Mouse (Mus musculus) megakaryocyte-erythroid progenitor cell, adult 5-6 weeks (primary cell): Measurements from ENCODE around the gene Ppp4r1. TPM values are rescaled to one million over a fixed set of nuclear protein-coding genes. Genes with fewer than 3 reads are reported as not detected.

Experiments
- ATAC-seq: replicated peaks from 2 replicates; pipeline ENCODE4 v1.8.0; 2016; ENCODE audit warnings: mild to moderate bottlenecking, inconsistent platforms; ENCODE audit not compliant: severe bottlenecking, poor library complexity, low FRiP score, low TSS enrichment
- total RNA-seq, 2 experiments: library from RNA; stranded (forward) in 1 of 2; stranded (reverse) in 1 of 2; fragments of 200-1000, 215-1000 nt in 1 of 2; fragments of >200 nt in 1 of 2; fragmentation: Nextera tagmentation in 1 of 2; gene quantifications; 2 replicates each; pipeline ENCODE4 v1.2.3; 2014 to 2017

Ppp4r1 gene
- total RNA-seq, 2 experiments from 2014 or later = 37.2 to 43.6 TPM

DNA sequence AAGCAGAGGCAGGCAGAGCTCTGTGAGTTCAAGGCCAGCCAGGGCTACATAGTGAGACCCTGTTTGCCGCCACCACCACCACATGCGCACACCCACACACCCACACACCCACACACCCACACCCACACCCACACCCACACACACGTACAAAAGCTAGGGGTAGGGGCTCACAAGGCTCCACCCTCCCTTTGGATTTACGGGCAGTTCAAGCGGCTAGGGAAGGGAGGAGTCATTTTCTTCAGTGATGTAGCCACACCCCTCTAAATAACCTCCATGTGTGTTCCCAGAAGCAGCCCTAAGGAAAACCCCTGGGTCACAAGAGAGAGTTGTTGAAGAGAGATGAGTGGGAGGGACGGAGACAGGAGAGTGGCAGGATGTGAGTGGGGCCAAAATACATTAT, 94.7 kb downstream of the Ppp4r1 start:
- ATAC-seq = no peak

DNA sequence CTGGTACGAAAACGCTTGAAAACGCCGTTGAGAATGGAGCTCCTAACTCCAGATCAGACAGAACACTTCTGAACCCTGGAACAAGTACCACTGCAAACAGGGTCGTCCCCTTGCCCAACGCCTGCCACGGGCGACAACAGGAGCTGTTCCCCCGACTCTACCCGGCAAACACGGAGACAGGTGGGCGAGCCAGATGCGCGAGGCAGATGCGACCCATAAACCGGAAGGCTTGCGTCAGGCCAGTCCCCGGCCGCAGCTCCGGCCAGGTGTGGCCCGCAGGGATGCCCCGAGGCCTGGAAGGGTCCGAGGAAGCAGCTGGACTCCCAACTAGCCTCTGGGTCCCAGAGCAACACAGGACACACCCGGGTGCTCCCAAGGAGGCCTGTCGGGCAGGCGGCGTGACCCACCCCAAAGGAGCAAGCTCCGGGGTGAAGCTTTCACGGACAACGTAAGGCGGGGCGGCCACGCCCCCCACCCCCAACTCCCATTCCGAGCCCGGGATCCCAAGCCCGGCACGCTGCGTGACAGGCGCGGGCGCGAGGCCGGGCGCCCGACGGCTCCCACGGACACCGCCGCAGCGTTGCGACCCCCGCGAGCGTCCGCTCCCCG, 101.8 kb downstream of the Ppp4r1 start:
- ATAC-seq = 0 out of 2 replicates have a peak, but pooled peaks have one; percentile 6

DNA sequence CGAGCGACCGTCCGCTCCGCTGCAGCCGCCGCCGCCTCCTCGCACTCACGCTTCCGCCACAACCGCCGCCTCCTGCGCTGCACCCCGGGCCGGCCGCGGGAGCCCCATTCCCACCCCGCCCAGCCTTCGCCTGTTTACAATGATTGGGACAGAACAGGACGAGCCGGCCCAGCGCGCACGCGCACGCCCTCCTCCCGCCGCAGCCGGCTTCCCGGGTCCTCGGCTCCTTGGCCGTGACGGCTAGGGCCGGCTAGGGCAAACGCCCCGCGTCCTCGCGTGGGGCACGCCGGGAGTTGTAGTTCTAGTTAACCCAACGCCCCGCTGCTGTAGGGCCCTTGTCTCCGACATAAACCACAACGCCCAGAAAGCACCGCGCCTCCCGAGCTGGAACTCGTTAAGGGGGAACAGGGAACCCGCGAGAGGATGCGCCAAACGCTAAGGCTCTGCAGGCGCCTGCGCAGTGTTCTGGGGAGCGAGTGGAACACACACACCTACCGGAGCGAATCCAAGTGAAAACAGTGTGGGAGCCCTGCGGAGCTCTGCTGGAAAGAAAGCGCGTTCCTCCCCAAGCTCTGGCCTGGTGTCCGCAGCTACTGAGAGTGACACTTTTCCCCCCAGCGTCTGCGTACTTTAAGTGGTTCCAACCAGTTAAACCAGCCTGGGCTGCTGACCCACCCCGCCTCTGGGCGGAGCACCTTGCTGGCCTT, 102.5 kb downstream of the Ppp4r1 start:
- ATAC-seq = peak; percentile 94

DNA sequence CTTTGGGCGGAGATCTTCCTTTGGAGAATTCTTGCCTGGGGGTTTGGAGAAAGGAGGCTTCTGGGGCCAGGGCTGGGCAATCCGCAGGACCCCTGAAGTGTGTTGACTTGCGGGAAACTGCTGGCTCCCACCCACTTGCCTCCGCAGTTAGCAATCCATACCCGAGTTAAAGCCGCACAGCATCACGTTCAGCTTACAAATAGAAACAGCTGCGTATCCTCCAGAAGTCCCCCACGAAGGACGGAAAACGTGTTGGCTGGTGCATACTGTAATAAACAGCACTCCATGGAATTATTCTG, 103.0 kb downstream of the Ppp4r1 start:
- no peak for ATAC-seq

GRCm38 (mm10) chr17:65885697-65886529, 103.5 kb downstream of the Ppp4r1 start, which contains the start of gene Ralbp1:
Gene Ralbp1, minus strand, starts transcription at chr17:65885798.
- ATAC-seq = peak; percentile 11; the same call in 1 of the 2 replicates

DNA sequence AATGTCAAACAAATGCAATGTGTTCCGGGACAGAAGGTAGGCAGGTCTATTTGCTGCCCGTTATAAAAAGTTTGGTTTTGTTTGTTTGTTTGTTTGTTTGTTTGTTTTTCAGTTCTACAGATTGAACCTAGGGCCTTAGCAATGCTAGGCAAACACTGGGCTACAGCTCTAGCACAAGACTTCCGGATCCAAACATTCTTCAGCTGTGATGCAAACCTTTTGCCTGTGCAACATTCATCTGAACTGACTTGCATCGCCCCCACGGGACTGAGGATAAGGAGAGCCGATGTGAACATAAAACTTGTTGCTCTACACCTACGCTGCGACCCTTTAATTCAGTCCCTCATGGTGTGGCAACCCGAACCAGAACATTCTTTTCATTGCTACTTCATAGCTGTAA, 104.2 kb downstream of the Ppp4r1 start:
- no peak for ATAC-seq

GRCm38 (mm10) chr17:65889476-65889875, 107.1 kb downstream of the Ppp4r1 start:
- no peak for ATAC-seq

Other genes starting within 250 kb of the Ppp4r1 start
- gene Tmem232, start 241.8 kb upstream of the Ppp4r1 start, total RNA-seq (2014; fragmentation: Nextera tagmentation) = not detected in 2 replicates
- not detected in 2 replicates for gene Tmem232, start 241.8 kb upstream of the Ppp4r1 start, total RNA-seq (2017)
- gene Vapa, start 169.0 kb upstream of the Ppp4r1 start, total RNA-seq (2014; fragmentation: Nextera tagmentation) = 93.1 and 132 TPM in 2 replicates
- 94.5 and 99.9 TPM in 2 replicates for gene Vapa, start 169.0 kb upstream of the Ppp4r1 start, total RNA-seq (2017)
- not detected in 2 replicates for gene Txndc2, start 140.4 kb upstream of the Ppp4r1 start, total RNA-seq (2014; fragmentation: Nextera tagmentation)
- not detected in 2 replicates for gene Txndc2, start 140.4 kb upstream of the Ppp4r1 start, total RNA-seq (2017)
- gene Rab31, start 9.8 kb upstream of the Ppp4r1 start, total RNA-seq (2014; fragmentation: Nextera tagmentation) = 1.3 and 4.3 TPM in 2 replicates
- gene Rab31, start 9.8 kb upstream of the Ppp4r1 start, total RNA-seq (2017) = 3.4 and 4.4 TPM in 2 replicates
- 37.8 and 38.0 TPM in 2 replicates for gene Ralbp1, start 103.2 kb downstream of the Ppp4r1 start, total RNA-seq (2014; fragmentation: Nextera tagmentation)
- gene Ralbp1, start 103.2 kb downstream of the Ppp4r1 start, total RNA-seq (2017) = 85.0 and 96.0 TPM in 2 replicates
- 22.5 and 24.9 TPM in 2 replicates for gene Twsg1, start 168.7 kb downstream of the Ppp4r1 start, total RNA-seq (2014; fragmentation: Nextera tagmentation)
- 12.8 and 19.8 TPM in 2 replicates for gene Twsg1, start 168.7 kb downstream of the Ppp4r1 start, total RNA-seq (2017)